Mouse (Mus musculus) limb, embryonic 12.5 days (tissue): ENCODE data around the gene Slc24a2. TPM values are rescaled to one million over a fixed set of nuclear protein-coding genes. Genes with fewer than 3 reads are reported as not detected.
A peak's percentile ranks its signal among the peaks of the same experiment; 100 is the strongest.

Experiments
- ATAC-seq: fragments of 200-750 bp; cut with Nextera tagmentation; 2 replicates; pipeline ENCODE4 v1.8.0; 2017; ENCODE audit warnings: low read depth, moderate TSS enrichment; ENCODE audit not compliant: insufficient number of reproducible peaks, insufficient read depth, low FRiP score, low TSS enrichment
- H3K27ac ChIP-seq: fragments of 300-500 bp; sonication (generic); 2 replicates; pipeline ENCODE4 v1.5.1; 2016; ENCODE audit warnings: mild to moderate bottlenecking, moderate library complexity
- H3K27me3 ChIP-seq: fragments of 300-500 bp; sonication (generic); 2 replicates; pipeline ENCODE4 v1.6.1; 2016; ENCODE audit warnings: mild to moderate bottlenecking, moderate library complexity
- H3K36me3 ChIP-seq: fragments of 300-500 bp; sonication (generic); 2 replicates; pipeline ENCODE4 v1.6.1; 2016; ENCODE audit warnings: mild to moderate bottlenecking, moderate library complexity
- H3K4me1 ChIP-seq: fragments of 300-500 bp; sonication (generic); replicated peaks from 2 replicates; pipeline ENCODE4 v1.6.1; 2016
- H3K4me2 ChIP-seq: fragments of 300-500 bp; sonication (generic); 2 replicates; pipeline ENCODE4 v1.6.1; 2016; ENCODE audit warnings: mild to moderate bottlenecking, moderate library complexity
- H3K4me3 ChIP-seq: fragments of 300-500 bp; sonication (generic); replicated peaks from 2 replicates; pipeline ENCODE4 v1.5.1; 2016; ENCODE audit warnings: mild to moderate bottlenecking
- H3K9ac ChIP-seq: fragments of 300-500 bp; sonication (generic); replicated peaks from 2 replicates; pipeline ENCODE4 v1.6.1; 2016; ENCODE audit warnings: mild to moderate bottlenecking, moderate library complexity
- H3K9me3 ChIP-seq: fragments of 300-500 bp; sonication (generic); 2 replicates; pipeline ENCODE4 v1.6.1; 2016; ENCODE audit warnings: mild to moderate bottlenecking, moderate library complexity
- WGBS: fragments of 180-500 bp; shearing (Covaris S2); methylation state at CpG from one replicate; pipeline ENCODE4 v1.1.7; 2016; 5-methylcytosine and 5-hydroxymethylcytosine counted together
- polyA plus RNA-seq: library from polyadenylated mRNA; unstranded; fragments of >200 nt; fragmentation: Nextera tagmentation; extraction: Ambion mirVana; gene quantifications from 2 replicates; pipeline ENCODE4 v1.2.1, GENCODE M21; 2016

The Slc24a2 gene
- 0.15 and 0.56 TPM in 2 replicates for polyA plus RNA-seq

- peak within 1 kb of the TSS; percentile 53 for H3K9ac ChIP-seq
- WGBS, result under 1% methylated on average over 53 of the region's 62 CpGs
- H3K4me1 ChIP-seq, result peaks cover 10% of the 10 kb centered on the region
- H3K4me2 ChIP-seq, result peak within 1 kb of the TSS; percentile 97
- no peaks in the 10 kb centered on the region for H3K9me3 ChIP-seq
- H3K4me3 ChIP-seq, result peak within 1 kb of the TSS; percentile 58
- peaks cover 38% of the 10 kb centered on the region for H3K27me3 ChIP-seq
- no peak within 1 kb of the TSS for H3K27ac ChIP-seq
- ATAC-seq, result peak; percentile 95
- H3K36me3 ChIP-seq, result no peaks in the 10 kb centered on the region
Observed at GRCm38 (mm10) chr4:87229960-87230551, at the start of gene Slc24a2. Gene Slc24a2, minus strand, starts transcription at chr4:87230477.

GRCm38 (mm10) chr4:87274825-87275224, 44.5 kb upstream of the Slc24a2 start:
- ATAC-seq, result no peak
- H3K27me3 ChIP-seq, result no peaks in the 10 kb centered on the region
- no peak overlapping the region for H3K4me3 ChIP-seq
- H3K27ac ChIP-seq, result no peak overlapping the region
- no peak overlapping the region for H3K4me2 ChIP-seq
- 0 out of 2 replicates have a peak, but pooled peaks cover under 1% of the 10 kb centered on the region for H3K9me3 ChIP-seq
- 29% methylated on average over 1 of the region's 1 CpGs for WGBS
- no peaks in the 10 kb centered on the region for H3K36me3 ChIP-seq
- H3K4me1 ChIP-seq, result no peaks in the 10 kb centered on the region
- H3K9ac ChIP-seq, result no peak overlapping the region

DNA sequence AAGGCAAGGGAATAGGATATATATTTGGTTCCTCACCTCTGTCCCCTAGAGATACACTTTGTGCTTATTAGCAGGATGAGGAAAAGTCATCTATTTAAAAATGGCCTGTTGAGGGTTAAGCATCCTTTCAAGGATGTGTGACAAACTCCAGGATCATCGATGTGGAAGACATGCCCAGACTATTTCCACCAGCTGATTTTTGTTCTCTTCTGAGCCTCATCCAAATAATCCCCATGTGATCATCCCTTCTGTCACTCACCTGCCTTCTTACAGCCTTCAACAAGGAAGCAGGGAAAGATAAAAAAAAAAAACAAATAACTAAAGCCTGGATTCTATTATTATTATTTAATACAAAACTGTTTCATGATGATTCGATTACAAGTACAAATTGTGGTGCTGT, 44.0 kb upstream of the Slc24a2 start:
- Histone ChIP-seq H3K27ac (no peak overlapping the region), H3K9ac (no peak overlapping the region), H3K9me3 (0 out of 2 replicates have a peak, but pooled peaks cover 4% of the 10 kb centered on the region), H3K4me3 (no peak overlapping the region), H3K36me3 (no peaks in the 10 kb centered on the region), H3K4me2 (no peak overlapping the region), H3K27me3 (no peaks in the 10 kb centered on the region), H3K4me1 (no peaks in the 10 kb centered on the region)
- ATAC-seq, result no peak
- 89% methylated on average over 2 of the region's 2 CpGs for WGBS

DNA sequence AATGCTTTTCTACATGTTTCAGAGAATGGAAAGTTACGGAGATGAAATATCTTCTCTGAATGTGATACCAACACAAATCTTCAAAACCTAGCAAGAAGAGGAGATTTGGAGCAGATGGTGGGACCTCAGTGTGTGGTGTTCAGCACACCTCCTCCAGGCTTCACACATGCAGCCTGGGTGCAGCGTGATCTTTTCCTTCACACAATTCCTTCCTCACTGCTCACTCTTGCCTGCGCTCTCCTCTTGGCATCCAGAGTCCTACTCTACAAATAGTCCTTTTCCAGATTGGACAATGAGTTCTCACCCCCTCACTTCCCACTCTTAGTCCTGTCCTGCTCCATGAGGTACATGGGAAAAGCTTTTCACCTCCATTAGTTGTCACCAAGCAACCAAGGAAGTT, 43.2 kb upstream of the Slc24a2 start:
- Histone ChIP-seq H3K4me3 (no peak overlapping the region), H3K36me3 (no peaks in the 10 kb centered on the region), H3K9me3 (0 out of 2 replicates have a peak, but pooled peaks cover 4% of the 10 kb centered on the region), H3K27ac (no peak overlapping the region), H3K4me1 (no peaks in the 10 kb centered on the region), H3K4me2 (no peak overlapping the region), H3K27me3 (no peaks in the 10 kb centered on the region), H3K9ac (no peak overlapping the region)
- no peak for ATAC-seq
- 92% methylated on average over 3 of the region's 3 CpGs for WGBS

- peak; percentile 49 for ATAC-seq
- H3K4me1 ChIP-seq, result peaks cover 10% of the 10 kb centered on the region
- no peak overlapping the region for H3K27ac ChIP-seq
- H3K9me3 ChIP-seq, result no peaks in the 10 kb centered on the region
- H3K4me3 ChIP-seq, result peak overlapping the region; percentile 58
- H3K27me3 ChIP-seq, result peaks cover 38% of the 10 kb centered on the region
- WGBS, result 13% methylated on average over 14 of the region's 14 CpGs
- no peaks in the 10 kb centered on the region for H3K36me3 ChIP-seq
- peak overlapping the region; percentile 97 for H3K4me2 ChIP-seq
- H3K9ac ChIP-seq, result peak overlapping the region; percentile 53; the same call in 1 of the 2 replicates
Observed at GRCm38 (mm10) chr4:87229224-87229959, 885 bp downstream of the Slc24a2 start.

GRCm38 (mm10) chr4:87221586-87221985, 8.7 kb downstream of the Slc24a2 start:
- H3K9me3 ChIP-seq, result no peaks in the 10 kb centered on the region
- H3K27me3 ChIP-seq, result no peaks in the 10 kb centered on the region
- H3K4me2 ChIP-seq, result no peak overlapping the region
- no peaks in the 10 kb centered on the region for H3K36me3 ChIP-seq
- no peak overlapping the region for H3K9ac ChIP-seq
- H3K4me3 ChIP-seq, result no peak overlapping the region
- H3K27ac ChIP-seq, result no peak overlapping the region
- WGBS, result 55% methylated on average over 2 of the region's 2 CpGs
- no peak for ATAC-seq
- H3K4me1 ChIP-seq, result no peaks in the 10 kb centered on the region

- H3K4me1 ChIP-seq, result no peaks in the 10 kb centered on the region
- 72% methylated on average over 5 of the region's 5 CpGs for WGBS
- H3K9me3 ChIP-seq, result no peaks in the 10 kb centered on the region
- no peak overlapping the region for H3K4me2 ChIP-seq
- H3K9ac ChIP-seq, result no peak overlapping the region
- no peak for ATAC-seq
- H3K4me3 ChIP-seq, result no peak overlapping the region
- H3K27me3 ChIP-seq, result no peaks in the 10 kb centered on the region
- no peaks in the 10 kb centered on the region for H3K36me3 ChIP-seq
- H3K27ac ChIP-seq, result no peak overlapping the region
Observed at GRCm38 (mm10) chr4:87218196-87218595, 12.1 kb downstream of the Slc24a2 start.

- H3K4me3 ChIP-seq, result no peak overlapping the region
- 68% methylated on average over 6 of the region's 6 CpGs for WGBS
- no peaks in the 10 kb centered on the region for H3K27me3 ChIP-seq
- H3K9ac ChIP-seq, result no peak overlapping the region
- H3K4me2 ChIP-seq, result no peak overlapping the region
- ATAC-seq, result no peak
- H3K9me3 ChIP-seq, result no peaks in the 10 kb centered on the region
- no peaks in the 10 kb centered on the region for H3K36me3 ChIP-seq
- H3K27ac ChIP-seq, result no peak overlapping the region
- no peaks in the 10 kb centered on the region for H3K4me1 ChIP-seq
Observed at GRCm38 (mm10) chr4:87211344-87211978, 18.8 kb downstream of the Slc24a2 start.

- H3K9me3 ChIP-seq, result no peaks in the 10 kb centered on the region
- no peak overlapping the region for H3K4me3 ChIP-seq
- WGBS, result 87% methylated on average over 3 of the region's 3 CpGs
- no peak overlapping the region for H3K4me2 ChIP-seq
- H3K27ac ChIP-seq, result no peak overlapping the region
- no peaks in the 10 kb centered on the region for H3K4me1 ChIP-seq
- H3K27me3 ChIP-seq, result no peaks in the 10 kb centered on the region
- no peak for ATAC-seq
- H3K36me3 ChIP-seq, result no peaks in the 10 kb centered on the region
- H3K9ac ChIP-seq, result no peak overlapping the region
Observed at GRCm38 (mm10) chr4:87210533-87210932, 19.7 kb downstream of the Slc24a2 start.

DNA sequence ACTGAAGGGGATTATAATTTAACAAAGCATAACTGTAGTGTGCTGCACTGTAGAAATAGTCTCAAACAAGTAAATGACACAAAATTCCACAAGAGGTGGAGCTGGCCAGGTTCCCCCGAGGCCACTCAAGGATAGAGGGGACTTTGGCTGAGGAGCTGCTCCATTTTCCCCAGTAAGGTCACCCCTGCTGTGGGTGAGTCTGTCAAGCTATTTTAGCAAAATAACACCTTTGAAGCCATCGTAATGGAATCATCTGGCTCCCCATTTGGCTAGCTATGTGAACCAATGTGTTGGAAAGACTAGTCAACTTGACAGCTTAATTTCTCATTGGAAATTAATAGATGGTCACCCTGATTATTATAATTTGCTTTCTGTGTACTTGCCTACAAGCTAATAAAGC, 28.2 kb downstream of the Slc24a2 start:
- WGBS, result 73% methylated on average over 2 of the region's 2 CpGs
- Histone ChIP-seq H3K9ac (no peak overlapping the region), H3K4me1 (no peaks in the 10 kb centered on the region), H3K4me2 (no peak overlapping the region), H3K9me3 (no peaks in the 10 kb centered on the region), H3K27ac (no peak overlapping the region), H3K36me3 (no peaks in the 10 kb centered on the region), H3K27me3 (no peaks in the 10 kb centered on the region), H3K4me3 (no peak overlapping the region)
- no peak for ATAC-seq

- no peaks in the 10 kb centered on the region for H3K9me3 ChIP-seq
- ATAC-seq, result no peak
- WGBS, result 81% methylated on average over 3 of the region's 3 CpGs
- H3K4me3 ChIP-seq, result no peak overlapping the region
- H3K27ac ChIP-seq, result no peak overlapping the region
- H3K4me2 ChIP-seq, result no peak overlapping the region
- no peak overlapping the region for H3K9ac ChIP-seq
- H3K36me3 ChIP-seq, result no peaks in the 10 kb centered on the region
- H3K4me1 ChIP-seq, result no peaks in the 10 kb centered on the region
- no peaks in the 10 kb centered on the region for H3K27me3 ChIP-seq
Observed at GRCm38 (mm10) chr4:87201229-87201628, 29.0 kb downstream of the Slc24a2 start.
